Mouse (Mus musculus): ENCODE results near the gene Bbs9. TPM values are rescaled to one million over a fixed set of nuclear protein-coding genes. Genes with fewer than 3 reads are reported as not detected.

Bbs9 gene
- total RNA-seq, 2 experiments from 2014 or later, result 12.9 to 14.0 TPM

- DNase-seq, result peak in 1 of 2 experiments; percentile 75
These were observed 7.2 kb upstream of the Bbs9 start for GRCm38 (mm10) chr9:22468170-22468898.

- DNase-seq, result no peak
These were observed 6.6 kb upstream of the Bbs9 start for GRCm38 (mm10) chr9:22468899-22469259.

DNA sequence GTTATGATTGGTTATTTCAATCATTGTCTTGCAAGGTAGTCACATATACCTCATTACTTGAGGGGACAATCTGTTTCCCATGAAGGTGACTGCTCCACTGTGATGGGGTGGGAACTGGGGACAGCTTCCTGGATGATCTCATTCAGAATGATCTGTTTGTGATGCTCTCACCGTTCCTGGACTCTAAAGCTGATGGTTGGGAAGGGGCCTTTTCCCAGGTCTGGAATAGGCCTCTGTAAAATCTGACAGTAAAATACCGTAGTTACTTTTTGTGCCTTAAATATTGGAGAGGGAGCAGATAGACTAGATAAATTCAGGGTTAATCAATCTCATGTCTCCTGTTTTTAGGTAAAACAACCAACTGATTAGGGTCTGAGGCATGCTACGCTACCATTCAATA is 5.9 kb upstream of the Bbs9 start, which contains the start of gene Rp9:
Gene Rp9 (minus strand): TSS at position 101 of the 400 bp plus-strand sequence.
- DNase-seq, result no peak

GRCm38 (mm10) chr9:22476265-22476664 is 750 bp downstream of the Bbs9 start:
- DNase-seq, result peak in 1 of 2 experiments; percentile 36

DNA sequence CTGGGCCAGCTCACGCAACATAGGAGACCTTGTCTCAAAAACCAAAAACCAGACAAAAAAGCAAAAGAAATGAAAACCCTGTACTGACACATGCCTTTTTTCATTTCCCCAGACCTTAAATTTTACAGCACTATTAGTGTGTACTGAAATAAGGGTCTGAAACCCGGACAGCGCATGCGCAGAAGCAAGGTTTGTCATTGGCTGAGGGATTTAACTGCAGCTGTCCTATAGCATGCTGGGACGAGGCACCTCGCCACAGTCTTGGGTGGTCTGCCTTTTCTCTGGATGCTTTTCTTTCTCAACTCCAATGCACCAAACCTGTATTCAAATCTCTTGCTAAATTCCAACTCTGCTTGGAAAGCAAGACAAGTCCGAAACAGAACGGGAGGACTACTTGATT is 3.4 kb downstream of the Bbs9 start:
- no peak for DNase-seq

DNA sequence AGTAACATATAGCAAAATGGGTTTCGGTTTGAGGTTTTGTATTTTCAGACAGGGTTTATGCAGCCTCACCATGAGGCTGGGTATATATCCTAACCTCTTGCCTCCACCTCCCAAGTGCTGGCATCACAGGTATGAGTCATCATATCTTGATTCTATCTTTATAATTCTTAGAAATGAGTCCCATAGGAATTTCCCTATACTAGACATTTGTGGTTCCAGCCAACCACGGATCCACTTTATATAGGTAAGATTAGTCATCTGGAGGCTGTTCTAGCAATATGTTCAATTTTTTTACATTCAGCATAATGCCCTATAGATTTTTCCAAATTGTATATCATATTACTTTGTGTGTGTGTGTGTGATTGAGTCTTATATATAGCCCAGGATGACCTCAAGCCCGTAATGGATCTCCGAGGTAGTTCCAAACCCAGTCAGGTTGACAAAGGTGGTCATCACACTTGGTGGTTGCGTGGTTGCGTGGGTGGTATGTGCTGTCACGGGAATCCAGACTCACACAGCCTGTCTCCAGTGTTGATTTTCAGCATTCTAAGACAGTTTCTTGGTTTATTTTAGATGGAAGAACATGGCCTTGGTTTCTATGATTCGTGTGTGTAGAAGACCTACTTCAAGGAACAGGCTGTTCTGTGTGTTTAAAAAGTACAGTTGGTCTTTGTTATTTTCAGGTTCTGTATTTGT is 8.5 kb downstream of the Bbs9 start:
- no peak for DNase-seq

- peak; percentile 12 to 36 for DNase-seq
These were observed 9.2 kb downstream of the Bbs9 start for GRCm38 (mm10) chr9:22484562-22485308.

DNA sequence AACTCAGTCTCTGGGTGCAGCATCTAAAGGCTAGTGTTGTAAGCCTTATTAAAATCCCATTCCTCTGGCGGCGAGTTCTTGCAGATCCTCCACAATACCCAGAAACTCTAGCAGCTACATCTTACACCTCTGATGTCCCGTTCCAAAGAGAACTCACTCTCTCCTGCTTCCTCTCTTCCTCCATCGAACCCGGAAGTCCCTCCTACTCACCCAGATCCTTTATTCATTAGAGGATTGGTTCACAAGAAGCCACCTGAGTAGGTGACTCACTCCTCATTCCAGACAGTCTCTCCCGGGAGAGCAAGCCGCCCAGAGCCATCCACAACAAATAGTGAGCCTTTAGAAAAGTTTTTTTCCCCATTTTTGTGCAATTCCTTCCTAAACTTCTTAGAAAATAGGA is 10.7 kb downstream of the Bbs9 start:
- DNase-seq, result no peak

GRCm38 (mm10) chr9:22488963-22489362 is 13.4 kb downstream of the Bbs9 start:
- DNase-seq, result no peak

DNA sequence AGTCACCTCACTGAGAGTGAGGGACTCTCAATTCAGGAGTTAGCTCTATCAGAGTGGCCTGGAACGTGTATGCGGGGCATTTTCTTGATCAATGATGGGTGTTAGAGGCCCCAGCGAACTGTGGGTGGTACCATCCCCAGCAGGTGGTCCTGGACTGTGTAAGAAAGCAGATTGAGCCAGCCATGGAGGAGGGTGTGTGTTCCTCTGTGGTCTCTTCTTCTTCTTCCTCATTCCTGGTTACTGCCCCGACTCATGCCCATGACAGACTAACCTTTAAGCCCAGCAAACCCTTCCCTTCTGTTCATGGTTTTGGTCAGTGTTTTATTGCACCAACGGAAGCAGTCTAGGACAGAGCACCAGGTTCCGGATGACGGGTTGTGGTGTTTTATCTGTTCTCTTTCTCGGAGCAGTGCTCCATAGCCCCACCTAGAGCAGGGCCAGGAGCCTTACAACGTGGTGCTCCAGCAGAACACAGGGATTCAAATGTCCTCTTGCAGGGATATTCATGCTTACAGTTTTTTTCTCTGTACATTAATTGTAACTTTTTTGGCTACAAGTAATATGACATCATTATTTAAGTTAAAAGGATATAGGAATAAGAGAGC is 18.8 kb downstream of the Bbs9 start:
- no peak for DNase-seq

DNA sequence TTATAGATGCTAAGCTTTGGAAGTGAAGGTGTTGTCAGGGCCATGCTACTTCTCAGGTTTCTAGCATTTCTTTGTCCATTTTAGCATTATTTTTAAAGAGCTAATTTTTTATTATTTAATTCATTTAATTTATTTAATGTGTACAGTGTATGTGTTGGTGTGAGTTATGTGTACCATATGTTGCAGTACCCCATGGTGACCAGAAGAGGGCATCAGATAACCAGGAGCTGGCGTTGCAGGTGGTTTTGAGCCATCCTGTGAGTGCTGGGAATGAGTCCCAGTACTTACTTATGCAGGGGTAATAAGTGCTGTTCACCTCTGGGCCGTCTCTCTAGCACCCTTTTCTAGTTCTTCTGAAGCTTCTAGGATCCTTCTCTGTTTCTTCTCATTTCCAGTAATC is 19.6 kb downstream of the Bbs9 start:
- no peak for DNase-seq

DNA sequence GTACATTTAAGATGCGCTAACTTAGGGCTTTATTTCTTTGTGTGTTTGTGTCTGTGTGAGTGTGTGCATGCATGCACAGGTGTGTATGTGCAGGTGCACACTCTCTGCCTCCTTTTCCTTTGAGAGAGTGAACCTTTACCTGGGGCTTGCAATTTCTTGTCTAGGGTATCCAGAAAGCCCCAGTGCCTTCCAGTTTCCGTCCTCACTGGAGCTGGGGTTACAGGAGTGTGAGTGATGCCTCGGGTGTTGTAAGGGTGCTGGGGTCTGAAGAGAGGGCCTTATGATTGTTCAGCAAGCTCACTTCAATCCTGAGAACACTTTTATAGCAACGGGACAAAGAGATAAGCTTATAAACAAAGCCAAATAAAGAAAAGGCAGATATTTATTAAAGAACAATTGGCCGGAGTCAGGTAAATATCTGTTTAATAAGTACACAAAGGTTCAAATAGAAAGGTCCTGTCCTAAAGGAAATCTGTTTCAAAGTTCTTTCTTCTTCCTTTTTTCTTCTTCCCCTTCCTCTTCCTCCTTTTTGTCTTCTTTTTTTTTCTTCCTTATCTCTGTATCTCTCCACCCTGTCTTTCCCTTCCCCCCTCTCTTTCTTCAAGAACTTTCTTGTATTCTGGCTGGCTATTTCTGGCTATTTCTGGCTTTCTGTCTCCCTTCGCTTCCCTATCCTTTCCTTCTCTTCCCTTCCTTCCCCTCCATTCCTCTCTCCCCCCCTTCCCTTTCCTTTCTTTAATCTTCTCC is 21.7 kb downstream of the Bbs9 start:
- no peak for DNase-seq

GRCm38 (mm10) chr9:22502972-22503371 is 27.5 kb downstream of the Bbs9 start:
- DNase-seq, result no peak

DNA sequence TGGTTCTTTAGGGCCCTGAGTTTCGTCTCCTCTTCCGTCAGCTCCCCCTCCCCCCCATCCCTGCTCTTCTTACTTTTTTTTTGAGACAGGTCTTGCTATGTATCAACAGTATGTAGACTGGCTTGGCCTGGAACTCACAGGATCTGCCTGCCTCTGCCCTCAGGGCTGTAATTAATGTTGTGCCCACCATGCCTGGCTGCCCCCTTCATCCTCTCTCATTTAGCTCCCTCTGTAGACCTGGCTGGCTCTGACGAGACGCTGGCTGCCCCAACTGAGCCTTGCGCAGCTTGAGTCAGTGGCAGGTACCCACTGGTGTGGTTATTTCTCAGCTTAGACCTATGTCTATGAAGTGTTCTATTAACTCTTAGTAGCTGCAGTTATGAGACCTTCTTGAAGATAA is 28.1 kb downstream of the Bbs9 start:
- DNase-seq, result no peak

DNA sequence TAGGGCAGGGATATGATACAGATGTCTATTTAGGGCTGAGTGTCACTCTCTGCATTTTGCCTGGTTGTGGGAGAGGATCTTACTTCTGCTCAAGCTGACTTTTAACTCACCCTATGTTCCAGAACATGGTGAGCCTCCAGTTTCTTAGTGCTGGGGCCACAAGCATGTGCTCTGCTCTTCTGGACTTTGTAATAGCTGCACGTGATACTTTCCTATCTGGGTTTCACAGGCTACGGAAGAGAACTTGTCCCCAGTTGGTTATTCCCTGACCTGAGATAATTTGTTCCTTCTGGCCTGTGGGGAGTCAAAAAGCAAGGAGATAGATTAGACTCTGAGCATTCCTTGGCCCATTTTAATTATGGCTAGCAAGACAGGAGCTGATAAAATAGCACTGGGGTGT is 30.1 kb downstream of the Bbs9 start:
- no peak for DNase-seq

- DNase-seq, result no peak
These were observed 39.6 kb downstream of the Bbs9 start for GRCm38 (mm10) chr9:22515076-22515475.

GRCm38 (mm10) chr9:22518394-22519041 is 43.0 kb downstream of the Bbs9 start:
- DNase-seq, result peak; percentile 24 to 51

DNA sequence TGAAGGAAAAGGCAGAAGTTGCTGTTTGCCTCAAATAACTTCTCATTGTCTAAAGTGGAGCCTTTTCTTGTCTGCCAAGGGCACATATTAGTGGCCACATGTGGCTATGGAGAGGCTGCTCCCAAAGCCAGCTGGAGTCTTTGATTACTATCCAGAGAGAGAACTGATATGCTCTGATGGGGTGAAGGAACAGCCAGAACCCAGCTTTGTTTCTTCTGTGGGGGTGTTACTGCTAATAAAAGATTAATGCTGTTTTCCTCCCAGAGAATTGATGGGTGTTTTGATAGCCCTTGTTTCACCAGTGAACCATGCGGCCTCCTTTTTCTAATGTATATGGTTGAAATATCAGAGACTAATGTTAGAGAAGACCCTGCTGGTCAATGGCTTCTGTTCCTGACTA is 47.9 kb downstream of the Bbs9 start:
- peak in 1 of 2 experiments; percentile 25 for DNase-seq

- no peak for DNase-seq
These were observed 55.4 kb downstream of the Bbs9 start for GRCm38 (mm10) chr9:22530734-22531489.

DNA sequence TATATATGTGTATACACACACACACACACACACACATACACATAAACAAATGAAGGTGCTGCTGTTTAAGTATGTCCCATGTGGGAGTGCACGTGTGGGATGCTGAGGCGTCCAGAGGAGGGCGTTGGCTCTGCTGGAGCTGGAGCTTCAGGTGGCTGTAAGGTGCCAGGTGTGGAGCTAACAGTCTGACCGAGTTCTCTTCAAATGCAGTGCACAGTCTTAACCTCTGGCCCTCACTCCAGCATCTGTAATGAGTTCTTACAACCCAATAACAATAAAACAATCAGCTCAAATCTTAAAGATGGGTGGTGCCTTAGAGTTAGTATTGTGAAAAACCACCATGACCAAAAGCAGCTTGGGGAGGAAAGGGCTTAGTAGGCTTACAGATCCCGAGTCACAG is 56.6 kb downstream of the Bbs9 start:
- DNase-seq, result no peak
